Mouse (Mus musculus) liver, embryonic 14.5 days (tissue): ENCODE measurements around the gene Fgfr2. TPM values are rescaled to one million over a fixed set of nuclear protein-coding genes. Genes with fewer than 3 reads are reported as not detected.

Source experiments
- ATAC-seq: fragments of 200-750 bp; cut with Nextera tagmentation; 2 replicates; pipeline ENCODE4 v1.8.0; 2017; ENCODE audit warnings: moderate number of reproducible peaks, mild to moderate bottlenecking, moderate library complexity; ENCODE audit not compliant: insufficient read depth
- DNase-seq, 3 experiments: peaks; one replicate each; pipeline ENCODE4 v3.0.0-alpha.2; 2012 to 2013; ENCODE audit warnings: low read depth in 3 of 3, low spot score in 3 of 3
- H3K27ac ChIP-seq: fragments of 300-500 bp; sonication (generic); 2 replicates; pipeline ENCODE4 v1.5.1; 2014; ENCODE audit warnings: moderate library complexity, mild to moderate bottlenecking, control low read depth, inconsistent platforms
- H3K27me3 ChIP-seq: fragments of 300-500 bp; sonication (generic); 2 replicates; pipeline ENCODE4 v1.6.1; 2014; ENCODE audit warnings: mild to moderate bottlenecking, low read length, moderate library complexity; ENCODE audit not compliant: control insufficient read depth, insufficient read depth
- H3K36me3 ChIP-seq: fragments of 300-500 bp; sonication (generic); replicated peaks from 2 replicates; pipeline ENCODE4 v1.6.1; 2014; ENCODE audit warnings: low read depth; ENCODE audit not compliant: control insufficient read depth, insufficient read depth
- H3K4me1 ChIP-seq, 2 experiments: fragments of 200-500 bp in 1 of 2; fragments of 300-500 bp in 1 of 2; sonication (generic) in 1 of 2; replicated peaks; 2 replicates each; pipeline ENCODE4 v1.6.1; 2012 to 2014; ENCODE audit warnings: antibody characterized with exemption in 1 of 2, inconsistent platforms in 1 of 2, low read length in 1 of 2; ENCODE audit not compliant: control insufficient read depth in 2 of 2, insufficient read depth in 2 of 2
- H3K4me2 ChIP-seq: fragments of 300-500 bp; sonication (generic); 2 replicates; pipeline ENCODE4 v1.6.1; 2014; ENCODE audit warnings: low read depth, mild to moderate bottlenecking, control low read depth, moderate library complexity
- H3K4me3 ChIP-seq, 2 experiments: fragments of 200-500 bp in 1 of 2; fragments of 300-500 bp in 1 of 2; sonication (generic) in 1 of 2; 2 replicates each; pipeline ENCODE4 v1.5.1; 2012 to 2014; ENCODE audit warnings: low read depth in 2 of 2, low read length in 2 of 2, mild to moderate bottlenecking in 2 of 2, control low read depth in 1 of 2, inconsistent platforms in 1 of 2, moderate library complexity in 1 of 2; ENCODE audit not compliant: insufficient read depth in 1 of 2
- H3K9ac ChIP-seq: fragments of 300-500 bp; sonication (generic); replicated peaks from 2 replicates; pipeline ENCODE4 v1.6.1; 2014; ENCODE audit warnings: mild to moderate bottlenecking, control low read depth, moderate library complexity
- H3K9me3 ChIP-seq: fragments of 300-500 bp; sonication (generic); 2 replicates; pipeline ENCODE4 v1.6.1; 2016; ENCODE audit warnings: low read length, mixed read lengths; ENCODE audit not compliant: control insufficient read depth
- CTCF ChIP-seq: IDR thresholded peaks from 2 replicates; pipeline ENCODE4 v1.5.1; 2016; ENCODE audit warnings: antibody characterized with exemption, low read depth, control low read depth
- EP300 ChIP-seq: IDR thresholded peaks from 2 replicates; pipeline ENCODE4 v1.6.1; 2016; ENCODE audit warnings: antibody characterized with exemption, low read depth
- WGBS: fragments of 180-500 bp; shearing (Covaris S2); extraction: QIAGEN DNeasy Blood & Tissue Kit; methylation state at CpG from one replicate; pipeline ENCODE4 v1.1.7; 2014; ENCODE audit not compliant: insufficient replicate concordance; 5-methylcytosine and 5-hydroxymethylcytosine counted together
- polyA plus RNA-seq, 2 experiments: library from polyadenylated mRNA; depleted of rRNA in 1 of 2; stranded (reverse) in 1 of 2; unstranded in 1 of 2; fragments of >200 nt; fragmentation: Nextera tagmentation in 1 of 2; extraction: Ambion mirVana in 1 of 2; gene quantifications; 2 replicates each; pipeline versions ENCODE4 v1.2.1 to v1.2.3; 2012 to 2014

Fgfr2 gene
- polyA plus RNA-seq, 2 experiments, result 7.9 to 8.8 TPM

- no peak for ATAC-seq
- Histone ChIP-seq H3K4me1 (no peaks in the 10 kb centered on the region; a peak in 1 of 4 replicates), H3K9me3 (no peaks in the 10 kb centered on the region), H3K27ac (no peak overlapping the region), H3K36me3 (no peaks in the 10 kb centered on the region), H3K4me2 (no peak overlapping the region), H3K4me3 (no peak overlapping the region), H3K9ac (no peak overlapping the region), H3K27me3 (no peaks in the 10 kb centered on the region)
- 52% methylated on average over 4 of the region's 4 CpGs for WGBS
- no peak for TF ChIP-seq EP300
- no peak for TF ChIP-seq CTCF
- no peak for DNase-seq
Observed at GRCm38 (mm10) chr7:130681798-130682197, 2441.4 kb downstream of the Fgfr2 start.

GRCm38 (mm10) chr7:130678414-130678813, 2444.7 kb downstream of the Fgfr2 start:
- Histone ChIP-seq H3K9ac (no peak overlapping the region), H3K9me3 (no peaks in the 10 kb centered on the region), H3K36me3 (no peaks in the 10 kb centered on the region), H3K4me1 (no peaks in the 10 kb centered on the region), H3K4me3 (no peak overlapping the region), H3K4me2 (no peak overlapping the region), H3K27ac (no peak overlapping the region), H3K27me3 (no peaks in the 10 kb centered on the region)
- DNase-seq (no peak), ATAC-seq (no peak)
- no peak for TF ChIP-seq CTCF
- TF ChIP-seq EP300, result no peak
- 65% methylated on average over 6 of the region's 6 CpGs for WGBS

- no peaks in the 10 kb centered on the region for H3K36me3 ChIP-seq
- WGBS, result 73% methylated on average over 12 of the region's 12 CpGs
- no peaks in the 10 kb centered on the region for H3K4me1 ChIP-seq
- H3K27me3 ChIP-seq, result no peaks in the 10 kb centered on the region
- DNase-seq (no peak), ATAC-seq (no peak)
- no peak overlapping the region for H3K4me3 ChIP-seq
- TF ChIP-seq EP300, result no peak
- no peak for TF ChIP-seq CTCF
- H3K27ac ChIP-seq, result no peak overlapping the region
- no peak overlapping the region for H3K4me2 ChIP-seq
- no peaks in the 10 kb centered on the region for H3K9me3 ChIP-seq
- no peak overlapping the region for H3K9ac ChIP-seq
Observed at GRCm38 (mm10) chr7:130677541-130678274, 2445.4 kb downstream of the Fgfr2 start.

- no peak for ATAC-seq
- Histone ChIP-seq H3K36me3 (no peaks in the 10 kb centered on the region), H3K27ac (no peak overlapping the region), H3K4me1 (no peaks in the 10 kb centered on the region), H3K4me2 (no peak overlapping the region), H3K27me3 (no peaks in the 10 kb centered on the region), H3K9ac (no peak overlapping the region), H3K9me3 (no peaks in the 10 kb centered on the region), H3K4me3 (no peak overlapping the region)
- no peak for DNase-seq
- no peak for TF ChIP-seq CTCF
- TF ChIP-seq EP300, result no peak
- 73% methylated on average over 11 of the region's 11 CpGs for WGBS
Observed at GRCm38 (mm10) chr7:130676885-130677540, 2446.1 kb downstream of the Fgfr2 start.

GRCm38 (mm10) chr7:130674526-130674925, 2448.6 kb downstream of the Fgfr2 start:
- Histone ChIP-seq H3K4me3 (no peak overlapping the region), H3K27ac (no peak overlapping the region), H3K9me3 (no peaks in the 10 kb centered on the region), H3K4me2 (no peak overlapping the region), H3K36me3 (no peaks in the 10 kb centered on the region), H3K27me3 (no peaks in the 10 kb centered on the region), H3K4me1 (peaks cover 0 to 7% of the 10 kb centered on the region in 2 experiments; a peak in 2 of 4 replicates), H3K9ac (no peak overlapping the region)
- ATAC-seq, result no peak
- DNase-seq, result no peak
- TF ChIP-seq CTCF (no peak), EP300 (no peak)
- 68% methylated on average over 9 of the region's 9 CpGs for WGBS
